Mouse (Mus musculus) spleen, adult 2 months (tissue): ENCODE data around the gene Lrrc8e.

Source experiments
- CTCF ChIP-seq: fragments of 200-500 bp; IDR thresholded peaks from 2 replicates; pipeline ENCODE4 v1.5.1; 2011; ENCODE audit warnings: mild to moderate bottlenecking, inconsistent platforms; ENCODE audit not compliant: insufficient read depth, insufficient read length, insufficient replicate concordance; ENCODE audit errors: extremely low read depth
- POLR2A ChIP-seq: fragments of 200-500 bp; IDR thresholded peaks from 2 replicates; pipeline ENCODE4 v1.6.1; 2011; ENCODE audit warnings: low read depth, low read length, inconsistent platforms

DNA sequence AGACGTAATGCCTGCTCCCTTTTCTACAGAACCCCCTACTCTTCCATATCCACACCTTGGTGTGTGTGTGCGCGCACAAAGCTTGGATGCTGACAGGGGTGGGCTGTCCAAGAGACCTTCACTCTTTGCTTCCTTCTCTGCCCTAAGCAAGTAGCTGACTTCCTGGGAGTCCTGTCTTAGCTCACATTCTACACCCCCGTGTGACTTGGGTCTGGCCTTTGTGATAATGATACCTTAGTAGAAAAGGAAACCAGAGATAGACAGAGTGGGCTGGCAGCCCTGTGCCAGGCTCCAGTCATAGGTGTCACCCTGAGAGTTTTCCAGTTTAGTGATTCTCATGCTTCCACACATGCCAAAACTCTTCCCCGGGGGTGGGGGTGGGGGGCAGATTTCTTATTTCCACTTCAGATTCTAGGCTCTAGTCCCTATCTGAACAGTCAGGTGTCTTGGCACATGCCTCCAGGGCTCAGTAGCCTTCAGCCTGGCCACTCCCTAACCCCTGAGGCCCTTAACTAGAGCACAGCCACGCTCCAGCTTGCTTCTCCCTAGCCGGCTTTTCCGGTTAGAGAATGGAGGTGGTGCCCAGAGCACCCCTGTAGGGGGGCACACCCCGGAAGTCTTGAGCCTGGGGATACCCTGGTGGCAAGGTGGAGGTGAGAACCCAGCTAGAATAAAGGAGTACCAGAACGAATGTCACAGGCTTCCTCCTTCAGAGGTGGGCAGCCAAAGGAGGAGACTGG, 4.2 kb downstream of the Lrrc8e start:
- TF ChIP-seq POLR2A (no peak), CTCF (no peak)
